Mouse (Mus musculus) CH12.LX (cell line): Measurements from ENCODE around the gene Fat1. TPM values are rescaled to one million over a fixed set of nuclear protein-coding genes. Genes with fewer than 3 reads are reported as not detected.

ENCODE experiments used
- DNase-seq: peaks from one replicate; pipeline ENCODE4 v3.0.0-alpha.2; 2013; ENCODE audit errors: extremely low read depth
- H3K27ac ChIP-seq: 2 replicates; pipeline ENCODE4 v1.5.1; 2012; ENCODE audit warnings: low read depth, mild to moderate bottlenecking, control low read depth, moderate library complexity; ENCODE audit not compliant: insufficient read depth
- H3K27me3 ChIP-seq: replicated peaks from 2 replicates; pipeline ENCODE3; 2012; ENCODE audit warnings: inconsistent platforms
- H3K36me3 ChIP-seq, 2 experiments: replicated peaks in 1 of 2; 2 replicates each; pipeline versions ENCODE3 to v1.6.1; 2012; ENCODE audit warnings: inconsistent platforms in 1 of 2, low read length in 1 of 2, mild to moderate bottlenecking in 1 of 2, mixed read lengths in 1 of 2, moderate library complexity in 1 of 2; ENCODE audit not compliant: control insufficient read depth in 1 of 2, insufficient read depth in 1 of 2
- H3K4me1 ChIP-seq, 2 experiments: 2 replicates each; pipeline ENCODE4 v1.6.1; 2012; ENCODE audit warnings: inconsistent platforms in 1 of 2, moderate library complexity in 1 of 2; ENCODE audit not compliant: insufficient read depth in 2 of 2, control insufficient read depth in 1 of 2
- H3K4me2 ChIP-seq: 2 replicates; pipeline ENCODE4 v1.6.1; 2012; ENCODE audit warnings: low read depth, mild to moderate bottlenecking, control low read depth; ENCODE audit not compliant: poor library complexity, insufficient read depth, severe bottlenecking
- H3K4me3 ChIP-seq, 3 experiments: fragments of 150-350 bp in 1 of 3; sonication (generic) in 1 of 3; replicated peaks in 1 of 3; 2 replicates each; pipeline versions ENCODE3 to v1.5.1; 2011 to 2012; ENCODE audit warnings: low read depth in 2 of 3, low read length in 2 of 3, mild to moderate bottlenecking in 2 of 3, moderate library complexity in 2 of 3, control low read depth in 1 of 3, improper control_type of control experiment in 1 of 3, inconsistent platforms in 1 of 3, mixed read lengths in 1 of 3; ENCODE audit not compliant: poor library complexity in 1 of 3
- H3K79me2 ChIP-seq: replicated peaks from 2 replicates; pipeline ENCODE4 v1.6.1; 2012; ENCODE audit warnings: mild to moderate bottlenecking, moderate library complexity; ENCODE audit not compliant: control insufficient read depth, poor library complexity, insufficient read depth, severe bottlenecking; ENCODE audit errors: extremely low read depth
- H3K9ac ChIP-seq: 2 replicates; pipeline ENCODE4 v1.6.1; 2012; ENCODE audit warnings: low read depth, mild to moderate bottlenecking, control low read depth, moderate library complexity; ENCODE audit not compliant: insufficient read depth
- H3K9me3 ChIP-seq: replicated peaks from 2 replicates; pipeline ENCODE3; 2012; ENCODE audit warnings: low read length, inconsistent platforms, mixed read lengths
- CHD2 ChIP-seq: IDR thresholded peaks from 2 replicates; pipeline ENCODE4 v1.6.1; 2011; ENCODE audit warnings: low read length, improper control_type of control experiment
- CTCF ChIP-seq, 2 experiments: IDR thresholded peaks in 1 of 2; conservative IDR thresholded peaks in 1 of 2; 2 replicates each; pipeline ENCODE4 v1.5.1; 2011 to 2012; ENCODE audit warnings: low read depth in 2 of 2, low read length in 2 of 2, improper control_type of control experiment in 1 of 2, inconsistent platforms in 1 of 2, mild to moderate bottlenecking in 1 of 2, moderate library complexity in 1 of 2
- E2F4 ChIP-seq: IDR thresholded peaks from 2 replicates; pipeline ENCODE4 v1.6.1; 2011; ENCODE audit warnings: low read depth, low read length, improper control_type of control experiment; ENCODE audit not compliant: insufficient replicate concordance
- EP300 ChIP-seq: IDR thresholded peaks from 2 replicates; pipeline ENCODE4 v1.6.1; 2011; ENCODE audit warnings: low read length, improper control_type of control experiment
- ETS1 ChIP-seq: conservative IDR thresholded peaks from 2 replicates; pipeline ENCODE4 v1.6.1; 2012; ENCODE audit warnings: low read depth, mild to moderate bottlenecking, inconsistent platforms, low read length, improper control_type of control experiment, moderate library complexity
- HCFC1 ChIP-seq: IDR thresholded peaks from 2 replicates; pipeline ENCODE4 v1.6.1; 2012; ENCODE audit warnings: low read depth, mild to moderate bottlenecking, inconsistent platforms, low read length, improper control_type of control experiment
- IRF4 ChIP-seq: IDR thresholded peaks from 2 replicates; pipeline ENCODE4 v1.6.1; 2014; ENCODE audit warnings: low read depth, mild to moderate bottlenecking, inconsistent platforms, low read length, improper control_type of control experiment
- JUND ChIP-seq: conservative IDR thresholded peaks from 2 replicates; pipeline ENCODE4 v1.6.1; 2011; ENCODE audit warnings: low read depth, low read length, improper control_type of control experiment
- KAT2A ChIP-seq: IDR thresholded peaks from 2 replicates; pipeline ENCODE4 v1.6.1; 2012; ENCODE audit warnings: low read length, improper control_type of control experiment, inconsistent platforms; ENCODE audit not compliant: insufficient replicate concordance
- MAFK ChIP-seq: IDR thresholded peaks from 2 replicates; pipeline ENCODE4 v1.6.1; 2011; ENCODE audit warnings: low read length, improper control_type of control experiment; ENCODE audit not compliant: insufficient replicate concordance
- MAZ ChIP-seq: IDR thresholded peaks from 2 replicates; pipeline ENCODE4 v1.6.1; 2012; ENCODE audit warnings: low read depth, mild to moderate bottlenecking, inconsistent platforms, low read length, improper control_type of control experiment, moderate library complexity
- MEF2A ChIP-seq: IDR thresholded peaks from 2 replicates; pipeline ENCODE4 v1.6.1; 2014; ENCODE audit warnings: low read depth, mild to moderate bottlenecking, inconsistent platforms, low read length, improper control_type of control experiment, borderline replicate concordance
- MXI1 ChIP-seq: IDR thresholded peaks from 2 replicates; pipeline ENCODE4 v1.6.1; 2011; ENCODE audit warnings: mild to moderate bottlenecking, low read depth, low read length, improper control_type of control experiment
- MYC ChIP-seq: IDR thresholded peaks from 2 replicates; pipeline ENCODE4 v1.6.1; 2011; ENCODE audit warnings: low read depth, mild to moderate bottlenecking, improper control_type of control experiment, low read length
- NELFE ChIP-seq: IDR thresholded peaks from 2 replicates; pipeline ENCODE4 v1.6.1; 2011; ENCODE audit warnings: low read depth, low read length, improper control_type of control experiment
- NRF1 ChIP-seq: IDR thresholded peaks from 2 replicates; pipeline ENCODE4 v1.6.1; 2014; ENCODE audit warnings: low read depth, mild to moderate bottlenecking, inconsistent platforms, low read length, improper control_type of control experiment, moderate library complexity
- PAX5 ChIP-seq: IDR thresholded peaks from 2 replicates; pipeline ENCODE4 v1.6.1; 2012; ENCODE audit warnings: low read length, inconsistent platforms, mixed read lengths
- POLR2A ChIP-seq: IDR thresholded peaks from 2 replicates; pipeline ENCODE4 v1.6.1; 2011; ENCODE audit warnings: low read depth, mild to moderate bottlenecking, improper control_type of control experiment, low read length
- POLR2AphosphoS2 ChIP-seq: IDR thresholded peaks from 2 replicates; pipeline ENCODE4 v1.6.1; 2011; ENCODE audit warnings: low read depth, low read length, improper control_type of control experiment
- RAD21 ChIP-seq: IDR thresholded peaks from 2 replicates; pipeline ENCODE4 v1.6.1; 2011; ENCODE audit warnings: low read depth, mild to moderate bottlenecking, low read length, improper control_type of control experiment, moderate library complexity
- SIN3A ChIP-seq: IDR thresholded peaks from 2 replicates; pipeline ENCODE4 v1.6.1; 2012; ENCODE audit warnings: low read length, improper control_type of control experiment, inconsistent platforms
- SMC3 ChIP-seq: IDR thresholded peaks from 2 replicates; pipeline ENCODE4 v1.6.1; 2011; ENCODE audit warnings: low read depth, low read length, improper control_type of control experiment
- TBP ChIP-seq: conservative IDR thresholded peaks from 2 replicates; pipeline ENCODE4 v1.6.1; 2011; ENCODE audit warnings: low read depth, low read length, improper control_type of control experiment
- TCF12 ChIP-seq: IDR thresholded peaks from 2 replicates; pipeline ENCODE4 v1.6.1; 2014; ENCODE audit warnings: low read depth, mild to moderate bottlenecking, inconsistent platforms, low read length, improper control_type of control experiment
- UBTF ChIP-seq: IDR thresholded peaks from 2 replicates; pipeline ENCODE4 v1.6.1; 2012; ENCODE audit warnings: low read depth, mild to moderate bottlenecking, inconsistent platforms, low read length, improper control_type of control experiment, moderate library complexity
- USF1 ChIP-seq: IDR thresholded peaks from 2 replicates; pipeline ENCODE4 v1.6.1; 2014; ENCODE audit warnings: low read depth, mild to moderate bottlenecking, inconsistent platforms, low read length, improper control_type of control experiment
- ZC3H11A ChIP-seq: IDR thresholded peaks from 2 replicates; pipeline ENCODE4 v1.6.1; 2012; ENCODE audit warnings: low read depth, mild to moderate bottlenecking, inconsistent platforms, low read length, improper control_type of control experiment
- ZKSCAN1 ChIP-seq: IDR thresholded peaks from 2 replicates; pipeline ENCODE4 v1.6.1; 2012; ENCODE audit warnings: low read depth, inconsistent platforms, low read length, improper control_type of control experiment, borderline replicate concordance
- ZMIZ1 ChIP-seq: IDR thresholded peaks from 2 replicates; pipeline ENCODE4 v1.6.1; 2012; ENCODE audit warnings: low read depth, mild to moderate bottlenecking, inconsistent platforms, low read length, improper control_type of control experiment
- dilution Hi-C: fragments of 300-500 bp; cut with MboI; formaldehyde crosslinking; loops from 2 replicates; pipeline ENCODE4 v1.14.3; 2020; ENCODE audit warnings: low sequenced_read_pairs; ENCODE audit not compliant: extremely low pct_unique_long_range_greater_than_20kb, extremely low pct_ligation_motif_present
- in situ Hi-C: fragments of 300-500 bp; cut with MboI; formaldehyde crosslinking; loops from 3 replicates; pipeline ENCODE4 v1.14.3; 2019; ENCODE audit warnings: low sequenced_read_pairs, low pct_ligation_motif_present, low pct_unique_long_range_greater_than_20kb, mixed read lengths
- polyA plus RNA-seq: library from polyadenylated mRNA; unstranded; fragments of >175 nt; gene quantifications from 2 replicates; pipeline ENCODE4 v1.2.1, GENCODE M21; 2012; ENCODE audit warnings: low read depth; ENCODE audit not compliant: insufficient read length
- total RNA-seq, 2 experiments: library from RNA; depleted of rRNA; stranded (reverse); fragments of 300-350 nt in 1 of 2; fragments of >200 nt in 1 of 2; gene quantifications; 2 replicates each; pipeline ENCODE4 v1.2.3; 2012 to 2014

Fat1 gene
- total and polyA plus RNA-seq, 3 experiments, result under 0.01 TPM; not detected in 2

GRCm38 (mm10) chr8:44932546-44933342 lies 2.5 kb upstream of the Fat1 start:
- H3K79me2 ChIP-seq, result no peaks in the 10 kb centered on the region
- no peak overlapping the region for H3K9ac ChIP-seq
- DNase-seq, result no peak
- H3K9me3 ChIP-seq, result peaks cover 72% of the 10 kb centered on the region
- H3K27me3 ChIP-seq, result no peaks in the 10 kb centered on the region
- H3K4me2 ChIP-seq, result no peak overlapping the region
- in situ Hi-C loops (no loop called here), dilution Hi-C loops (no loop called here)
- H3K36me3 ChIP-seq, result no peaks in the 10 kb centered on the region
- no peak for TF ChIP-seq IRF4
- no peak for TF ChIP-seq ZC3H11A
- TF ChIP-seq SMC3, result no peak
- TF ChIP-seq MYC, result no peak
- TF ChIP-seq RAD21, result no peak
- TF ChIP-seq SIN3A, result no peak
- TF ChIP-seq CTCF (conservative IDR thresholded peaks at IDR 0.05 in 1 of 2, IDR thresholded peaks at IDR 0.05 in 1 of 2; ENCODE audit: low read depth in 2 of 2, low read length in 2 of 2), result no peak
- TF ChIP-seq ETS1, result no peak
- TF ChIP-seq MAZ, result no peak
- no peak for TF ChIP-seq UBTF
- no peak for TF ChIP-seq E2F4
- TF ChIP-seq NELFE, result no peak
- no peak for TF ChIP-seq HCFC1
- no peak for TF ChIP-seq TBP
- TF ChIP-seq ZMIZ1, result no peak
- no peak for TF ChIP-seq PAX5
- TF ChIP-seq CHD2, result no peak
- no peak for TF ChIP-seq JUND
- no peak for TF ChIP-seq KAT2A
- TF ChIP-seq MAFK, result no peak
- H3K27ac ChIP-seq, result no peak overlapping the region
- no peak overlapping the region for H3K4me3 ChIP-seq
- no peaks in the 10 kb centered on the region for H3K4me1 ChIP-seq

DNA sequence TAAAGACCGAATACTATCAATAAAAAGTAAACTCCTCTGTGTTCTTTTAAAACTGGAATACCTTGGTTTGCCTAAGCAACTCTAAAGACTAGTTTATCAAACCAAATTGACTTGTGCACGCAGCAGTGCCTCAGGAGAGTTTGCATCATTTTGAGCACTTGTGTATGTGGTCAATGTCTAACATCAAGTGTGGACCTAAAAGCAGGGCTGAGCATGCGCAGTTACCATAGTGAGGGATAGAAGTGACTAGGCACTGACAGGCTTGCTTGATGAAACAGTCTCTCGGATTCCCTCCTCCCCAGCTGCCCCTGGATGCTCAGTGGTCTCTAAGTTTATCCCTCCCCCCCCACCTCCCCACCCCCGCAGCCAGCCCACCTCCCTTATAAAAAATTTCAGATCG lies 1.8 kb upstream of the Fat1 start:
- Histone ChIP-seq H3K27me3 (no peaks in the 10 kb centered on the region), H3K4me1 (no peaks in the 10 kb centered on the region), H3K4me2 (no peak overlapping the region), H3K9me3 (peaks cover 72% of the 10 kb centered on the region), H3K36me3 (no peaks in the 10 kb centered on the region), H3K9ac (no peak overlapping the region), H3K4me3 (no peak overlapping the region), H3K79me2 (no peaks in the 10 kb centered on the region), H3K27ac (no peak overlapping the region)
- dilution Hi-C loops (no loop called here), in situ Hi-C loops (no loop called here)
- no peak for DNase-seq
- TF ChIP-seq NELFE (no peak), UBTF (no peak), E2F4 (no peak), ZC3H11A (no peak), POLR2A (no peak), RAD21 (no peak), MXI1 (no peak), USF1 (no peak), JUND (no peak), CTCF (conservative IDR thresholded peaks at IDR 0.05 in 1 of 2, IDR thresholded peaks at IDR 0.05 in 1 of 2; ENCODE audit: low read depth in 2 of 2, low read length in 2 of 2) (no peak), NRF1 (no peak), CHD2 (no peak), TBP (no peak), POLR2AphosphoS2 (no peak), MEF2A (no peak), ZKSCAN1 (no peak), EP300 (no peak), TCF12 (no peak)
